Mouse (Mus musculus) A20 (cell line): ENCODE data around the gene H2-Aa.

Experiments
- DNase-seq: peaks from one replicate; pipeline ENCODE4 v3.0.0-alpha.2; 2011; ENCODE audit warnings: low read depth, low spot score

Gene H2-Aa

DNA sequence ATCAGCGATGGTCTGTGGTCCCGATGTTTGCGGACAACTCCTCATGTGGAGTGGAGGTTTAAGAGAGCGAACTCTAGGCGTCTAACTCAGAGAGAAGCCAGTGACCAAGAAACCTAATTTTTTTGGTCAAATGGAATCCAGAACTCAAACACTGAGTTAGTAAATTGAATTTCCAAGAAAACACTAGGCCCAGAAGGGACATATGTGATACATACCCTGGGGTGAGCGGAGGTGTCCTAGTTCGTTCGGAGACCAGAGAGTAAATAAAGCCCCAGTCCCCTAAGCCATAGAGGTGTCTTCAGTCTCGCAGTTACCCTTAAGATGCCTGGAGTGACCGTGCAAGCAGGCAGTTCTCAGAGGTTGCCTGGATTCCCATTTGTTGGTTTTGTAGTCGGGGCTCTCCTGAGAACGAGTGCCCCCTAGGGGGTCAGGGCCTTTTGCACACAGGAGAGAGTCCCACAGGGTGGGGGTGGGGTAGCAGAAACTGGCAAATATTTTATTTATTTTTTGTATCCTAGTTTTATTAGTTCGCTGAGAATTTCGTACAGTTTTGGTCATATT lies 23.7 kb downstream of the H2-Aa start:
- peak; percentile 90 for DNase-seq

DNA sequence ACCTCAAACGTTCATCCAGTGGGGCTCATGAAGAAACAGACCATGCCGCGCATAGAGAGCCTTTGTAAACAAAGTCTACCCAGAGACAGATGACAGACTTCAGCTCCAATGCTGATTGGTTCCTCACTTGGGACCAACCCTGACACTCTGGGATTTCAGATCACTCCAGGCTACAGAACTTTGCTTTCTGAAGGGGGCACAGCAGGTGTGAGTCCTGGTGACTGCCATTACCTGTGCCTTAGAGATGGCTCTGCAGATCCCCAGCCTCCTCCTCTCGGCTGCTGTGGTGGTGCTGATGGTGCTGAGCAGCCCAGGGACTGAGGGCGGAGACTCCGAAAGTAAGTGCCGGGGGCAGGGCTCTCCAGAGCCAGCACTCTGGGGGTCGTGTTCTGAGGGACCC lies 24.6 kb downstream of the H2-Aa start:
- DNase-seq: peak; percentile 95

DNA sequence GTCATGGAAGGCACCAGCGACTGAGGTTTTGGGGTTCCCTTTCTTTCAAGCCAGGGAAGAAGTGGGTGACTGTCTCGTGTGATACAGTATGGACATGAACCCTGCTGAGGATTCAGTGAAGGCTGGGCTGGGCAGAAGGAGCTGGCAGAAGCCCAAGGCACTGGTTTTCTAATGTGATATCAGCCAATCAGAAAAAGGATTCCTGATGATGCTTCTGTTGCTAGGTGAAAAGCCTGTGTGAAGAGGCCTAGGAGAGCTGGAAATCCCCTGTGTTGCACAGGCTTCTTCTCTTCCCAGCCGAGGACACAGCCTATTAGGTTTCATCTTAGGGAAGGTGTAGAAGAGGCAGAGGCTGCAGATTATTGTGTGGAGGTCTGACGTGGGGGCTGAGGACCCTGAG lies 26.1 kb downstream of the H2-Aa start:
- peak; percentile 95 for DNase-seq

DNA sequence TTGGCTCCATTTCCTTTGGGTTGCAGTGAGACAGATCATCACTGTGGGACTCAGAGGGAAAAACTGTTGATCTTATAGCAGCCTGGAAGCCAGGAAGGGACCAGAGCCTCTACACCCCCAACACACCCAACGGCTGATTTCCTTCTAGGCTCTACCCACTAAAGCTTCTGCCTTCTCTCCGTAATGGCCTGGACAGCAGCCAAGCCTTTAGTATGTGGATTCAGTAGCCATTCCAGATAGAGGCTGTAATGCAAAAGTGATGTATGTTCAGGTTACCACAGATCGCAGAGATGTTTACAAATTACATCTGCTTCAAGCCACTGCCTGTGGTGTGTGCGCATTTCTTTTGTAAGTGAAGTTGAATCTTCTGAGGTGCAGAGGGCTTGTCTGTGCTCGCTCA lies 27.1 kb downstream of the H2-Aa start:
- DNase-seq: no peak

DNA sequence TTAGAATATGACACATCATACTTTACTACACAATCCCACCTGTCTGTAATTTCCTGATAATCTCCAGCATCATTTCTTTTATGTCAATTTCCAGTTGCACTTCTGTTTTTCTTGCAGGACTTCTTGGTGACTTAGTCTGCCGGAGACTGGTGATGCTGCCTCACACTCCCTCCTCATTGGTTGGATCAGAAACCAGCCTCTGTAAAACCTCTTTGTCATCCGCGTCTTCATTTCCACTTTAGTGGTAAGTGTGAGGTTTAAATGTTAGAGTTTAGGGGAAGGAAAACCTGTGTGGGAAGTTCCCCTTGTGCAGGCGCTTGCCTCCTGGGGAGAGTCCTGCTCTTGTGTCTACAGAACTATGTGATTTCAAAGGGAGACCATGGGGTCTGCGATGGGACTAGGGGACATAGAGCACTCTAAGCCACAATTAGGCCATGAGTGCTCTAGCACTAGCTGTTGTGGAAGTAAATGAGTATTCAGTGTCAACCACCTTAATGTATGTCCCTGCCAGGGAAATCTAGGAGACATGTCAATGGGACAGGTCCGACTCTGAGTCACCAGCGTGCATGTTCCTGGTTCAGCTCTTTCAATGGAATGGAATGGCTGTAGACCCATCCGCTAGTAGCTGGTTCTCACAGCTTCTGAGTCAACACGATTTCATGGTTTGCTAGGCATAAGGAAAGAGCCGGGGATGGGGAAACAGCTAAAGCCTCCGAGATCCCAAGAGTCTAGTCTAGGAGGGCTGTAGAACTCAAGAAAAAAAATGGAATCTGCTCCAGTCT lies 29.8 kb downstream of the H2-Aa start, which contains the start of gene H2-Ab1:
Gene H2-Ab1 (plus strand): TSS at position 96 of the 782 bp plus-strand sequence.
- peak; percentile 97 for DNase-seq

DNA sequence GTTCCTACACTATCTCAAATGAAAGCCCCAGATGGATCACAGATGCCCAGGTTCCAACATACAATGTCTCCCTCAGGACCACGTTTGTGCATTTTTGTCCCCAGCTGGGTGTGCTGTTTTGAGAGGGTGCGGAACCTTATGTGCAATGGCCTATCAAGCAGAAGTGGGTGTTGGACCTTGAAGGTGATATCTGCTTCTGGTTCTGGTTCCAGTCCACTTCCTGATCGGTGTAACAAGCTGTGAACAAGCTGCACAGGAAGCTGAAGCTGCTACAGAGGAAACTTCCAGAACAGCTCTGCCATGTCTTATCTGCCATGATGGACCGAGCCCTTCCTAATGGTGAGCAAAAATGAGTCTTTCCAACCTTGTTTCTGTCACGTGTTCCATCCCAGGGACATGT lies 31.1 kb downstream of the H2-Aa start:
- DNase-seq: no peak

DNA sequence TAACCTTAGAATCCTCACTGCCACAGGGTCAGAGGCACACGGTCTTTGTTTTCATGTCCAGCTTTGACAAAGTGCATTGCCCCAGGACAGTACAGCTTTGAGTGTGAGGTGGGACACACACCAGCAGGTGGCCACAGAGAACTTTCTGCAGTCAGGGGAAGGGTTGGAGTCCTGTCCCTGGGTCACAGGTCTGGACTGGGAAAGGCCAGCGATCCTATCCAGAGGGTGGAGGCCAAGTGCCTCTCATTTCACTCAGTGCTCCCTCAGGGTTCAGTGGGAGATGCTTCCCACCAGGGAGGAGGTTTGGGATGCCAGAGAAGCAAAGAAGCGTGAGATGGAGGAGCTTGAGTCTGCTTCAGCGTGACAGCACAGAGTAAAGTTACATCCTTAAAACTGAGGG lies 36.0 kb downstream of the H2-Aa start:
- DNase-seq: peak; percentile 73

DNA sequence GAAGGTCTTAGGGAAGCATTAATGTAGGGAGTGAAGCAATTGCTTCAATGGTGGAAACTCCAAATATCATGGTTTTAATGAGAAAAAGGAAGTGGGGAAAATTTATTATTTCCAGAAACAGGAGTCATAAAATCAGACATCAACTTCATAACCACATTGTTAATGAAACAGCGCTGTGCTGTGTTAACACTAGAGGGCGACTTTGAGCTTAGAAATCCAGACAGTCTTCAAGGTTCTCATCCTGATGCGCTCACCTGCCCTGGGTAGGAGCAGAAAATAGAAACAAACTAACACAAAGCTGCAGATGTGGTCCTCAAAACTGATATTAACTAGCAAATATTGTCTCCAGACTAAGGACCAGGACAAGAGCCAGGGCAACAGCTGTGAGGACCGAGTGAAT lies 37.7 kb downstream of the H2-Aa start:
- peak; percentile 73 for DNase-seq

DNA sequence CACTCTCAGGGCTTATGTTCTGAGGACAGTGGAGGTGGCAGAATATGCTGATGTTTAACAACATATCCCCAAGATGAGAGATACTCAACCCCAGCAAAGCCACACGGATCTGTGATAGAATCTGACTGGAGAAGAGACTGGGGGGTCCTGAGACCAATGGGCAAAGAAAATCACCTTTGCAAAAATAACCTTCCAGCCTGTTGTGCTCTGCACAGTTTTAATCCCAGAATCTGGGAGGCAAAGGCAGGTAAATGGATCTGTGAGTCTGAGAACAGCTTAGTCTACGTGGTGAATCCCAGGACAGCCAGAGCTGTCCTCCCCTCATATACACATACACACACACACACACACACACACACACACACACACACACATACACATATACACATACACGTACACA lies 38.3 kb downstream of the H2-Aa start:
- DNase-seq: no peak

DNA sequence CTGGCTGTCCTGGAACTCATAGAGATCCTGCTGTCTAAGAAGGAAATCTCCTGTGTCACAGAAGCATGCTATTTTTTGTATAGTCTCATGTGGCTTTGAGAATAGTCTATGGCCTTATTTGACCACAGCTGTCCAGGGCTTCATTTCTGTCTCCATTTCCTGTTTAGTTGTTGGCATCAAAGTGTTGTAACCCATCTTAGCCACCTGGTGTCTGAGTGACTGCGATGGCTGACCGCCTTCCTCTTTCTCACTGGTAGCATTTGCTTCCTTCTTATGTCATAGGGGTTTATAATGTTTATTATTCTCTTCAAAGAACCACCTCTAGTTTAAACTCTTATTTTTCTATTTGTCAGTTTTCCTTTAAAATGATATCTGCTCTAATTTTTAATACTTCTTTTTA lies 38.9 kb downstream of the H2-Aa start:
- peak; percentile 76 for DNase-seq

DNA sequence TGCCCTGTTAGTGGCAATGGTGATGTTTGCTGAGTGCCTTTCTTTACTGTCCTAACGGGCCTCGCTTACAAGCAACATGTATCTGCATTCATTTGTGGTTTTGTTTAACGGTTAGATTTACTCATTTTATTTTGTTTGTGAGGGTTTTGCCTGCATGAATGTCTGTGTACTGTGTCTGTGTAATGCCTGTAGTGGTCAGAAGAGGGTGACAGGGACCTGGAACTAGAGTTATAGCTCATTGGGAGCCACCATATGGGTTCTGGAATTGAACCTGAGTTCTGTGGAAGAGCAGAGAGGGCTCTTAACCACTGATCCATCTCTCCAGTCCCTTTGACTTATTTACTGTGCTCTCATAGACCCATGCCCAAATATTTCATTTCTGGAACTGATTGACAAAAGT lies 40.6 kb downstream of the H2-Aa start:
- DNase-seq: peak; percentile 43

DNA sequence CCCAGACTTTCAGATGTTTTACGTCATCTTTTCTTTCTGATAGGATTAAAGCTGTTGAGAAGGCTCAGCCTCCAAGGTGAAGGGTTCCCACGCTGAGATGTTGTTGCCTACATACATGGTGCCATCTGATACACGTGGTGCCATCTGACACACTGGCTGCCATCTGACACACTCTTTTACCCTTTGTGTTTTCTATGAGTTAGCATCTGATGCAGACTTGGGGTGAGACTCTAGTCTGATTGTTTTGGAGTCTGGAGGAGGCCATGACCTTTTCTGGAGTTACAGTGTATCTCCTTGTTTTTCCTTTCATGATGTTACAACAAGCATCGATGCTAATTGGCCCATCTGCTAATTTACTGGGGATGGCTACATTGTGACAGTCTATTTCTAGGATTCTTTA lies 43.0 kb downstream of the H2-Aa start:
- no peak for DNase-seq

DNA sequence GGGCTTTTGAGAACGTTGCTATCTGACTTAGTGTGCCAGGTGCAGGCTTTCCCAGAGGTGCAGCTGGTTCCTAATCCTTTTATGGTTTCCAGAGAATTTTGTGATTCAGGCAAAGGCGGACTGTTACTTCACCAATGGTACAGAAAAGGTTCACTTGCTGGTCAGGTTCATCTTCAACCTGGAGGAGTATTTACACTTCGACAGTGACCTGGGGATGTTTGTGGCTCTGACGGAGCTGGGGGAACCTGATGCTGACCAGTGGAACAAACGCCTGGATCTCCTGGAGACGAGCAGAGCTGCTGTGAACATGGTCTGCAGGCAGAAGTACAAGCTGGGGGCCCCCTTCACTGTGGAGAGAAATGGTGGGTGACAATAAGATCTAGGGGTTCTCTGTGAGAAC lies 46.7 kb downstream of the H2-Aa start:
- DNase-seq: no peak

DNA sequence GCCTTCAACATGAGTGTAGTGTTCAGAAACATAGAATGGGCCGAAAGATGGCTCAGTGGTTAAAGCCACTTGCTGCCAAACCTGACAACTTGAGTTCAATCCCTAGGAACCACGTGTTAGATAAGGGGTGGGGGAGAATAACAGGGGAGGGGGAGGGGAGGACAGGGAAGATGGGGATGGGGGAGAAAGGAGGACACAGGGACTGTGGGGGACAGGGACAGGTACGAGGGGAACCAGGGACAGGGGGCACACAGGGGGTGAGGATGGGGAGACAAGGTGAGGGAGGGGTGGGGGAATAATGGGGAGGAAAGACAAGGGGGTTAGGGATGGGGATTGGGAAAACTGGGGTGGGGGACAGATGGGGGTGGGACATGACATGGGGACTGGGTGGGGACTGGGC lies 47.3 kb downstream of the H2-Aa start:
- no peak for DNase-seq

DNA sequence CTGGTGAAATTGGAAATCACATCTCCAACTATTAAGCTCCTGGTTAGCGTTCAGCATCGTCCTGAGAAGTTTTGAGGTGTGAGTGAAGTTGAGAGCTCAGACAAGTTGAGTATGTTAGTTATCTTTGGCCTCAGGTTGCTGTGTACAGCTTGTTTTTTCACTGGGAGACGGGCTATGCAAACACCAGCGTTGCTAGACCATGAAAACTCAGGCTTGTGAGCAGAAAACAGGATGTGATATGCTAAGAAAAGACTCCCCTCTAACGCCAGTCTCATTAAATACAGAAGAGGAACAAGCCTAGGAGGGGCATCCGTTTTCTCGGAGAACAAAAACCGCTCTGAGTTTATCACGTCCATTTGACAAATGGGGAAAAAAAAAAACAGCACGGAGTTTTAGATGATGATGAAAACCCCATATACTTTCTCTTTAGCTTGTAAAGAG lies 48.0 kb downstream of the H2-Aa start:
- peak; percentile 88 for DNase-seq

DNA sequence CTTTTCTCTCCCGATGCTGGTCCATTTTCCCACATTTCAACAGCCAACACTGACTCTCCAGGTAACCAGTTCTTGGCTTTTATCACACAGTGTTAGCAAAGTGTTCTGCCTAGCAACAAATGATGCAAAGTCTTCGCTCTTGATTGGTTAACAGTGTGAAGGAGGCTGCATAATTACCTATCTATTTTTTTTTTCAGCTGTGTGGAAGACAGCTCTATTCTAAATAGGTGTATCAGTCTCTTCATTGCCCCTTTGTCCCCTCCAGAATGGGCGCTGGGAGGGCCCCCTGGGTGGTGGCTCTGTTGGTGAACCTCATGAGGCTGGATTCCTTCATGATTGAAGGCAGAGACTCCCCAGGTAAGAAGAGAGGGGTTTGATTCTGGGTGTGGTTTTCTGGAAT lies 48.9 kb downstream of the H2-Aa start, which contains the start of gene H2-Ob:
Gene H2-Ob (plus strand): TSS at position 198 of the 400 bp plus-strand sequence.
- peak; percentile 91 for DNase-seq

DNA sequence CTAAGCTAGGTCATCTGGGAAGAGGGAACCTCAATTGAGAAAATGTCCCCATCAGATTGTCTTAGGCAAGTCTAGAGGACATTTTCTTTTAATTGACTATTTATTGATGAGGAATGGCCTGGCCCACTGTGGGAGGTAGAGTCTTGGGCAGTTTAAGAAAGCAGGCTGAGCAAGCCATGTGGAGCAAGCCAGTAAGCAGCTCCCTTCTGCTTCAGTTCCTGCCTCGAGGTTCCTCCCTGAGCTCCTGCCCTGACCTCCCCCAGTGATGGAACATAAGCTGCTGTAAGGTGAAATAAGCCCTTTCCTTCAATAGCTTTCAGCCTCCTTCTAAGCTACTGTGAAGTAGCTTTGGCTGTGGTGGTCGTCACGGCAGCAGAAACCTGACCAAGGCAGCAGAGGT lies 49.9 kb downstream of the H2-Aa start:
- DNase-seq: no peak

DNA sequence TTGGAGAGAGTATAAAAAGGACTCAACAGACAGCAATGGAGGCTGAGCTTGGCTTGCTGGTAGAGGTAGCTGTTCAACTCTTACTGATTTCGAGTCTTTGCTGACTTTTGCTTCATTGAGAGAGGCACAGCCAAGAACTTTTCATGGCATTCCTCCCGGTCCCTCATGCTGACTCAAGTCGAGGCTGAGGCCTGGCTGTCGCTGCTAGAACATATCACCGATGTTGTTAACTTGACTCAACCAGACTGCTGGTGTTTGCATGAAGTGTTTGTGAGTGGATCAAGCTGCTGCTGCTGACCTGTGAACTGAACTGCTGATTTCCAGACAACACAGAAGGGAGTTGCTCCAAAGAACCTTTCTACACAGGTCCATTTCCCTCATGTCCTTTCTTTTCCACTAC lies 50.9 kb downstream of the H2-Aa start:
- no peak for DNase-seq

DNA sequence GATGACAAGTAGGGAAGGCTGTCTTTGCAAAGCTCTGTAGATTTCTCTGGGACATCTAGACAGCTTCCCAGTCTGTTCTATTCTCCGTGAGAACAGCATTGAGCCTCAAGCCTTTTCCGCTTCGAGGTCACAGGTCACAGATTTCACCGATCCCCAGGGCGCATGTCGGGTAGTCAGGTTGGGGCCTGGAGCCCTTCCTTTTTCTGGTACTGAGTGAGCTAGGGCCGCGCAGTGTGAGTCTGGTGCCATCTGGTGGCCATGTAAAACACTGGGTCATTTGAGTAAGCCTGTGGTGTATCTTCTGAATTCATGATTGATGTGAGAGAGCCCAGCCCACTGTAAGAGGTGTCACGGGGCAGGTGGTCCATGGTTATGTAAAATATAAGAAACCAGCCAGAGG lies 52.7 kb downstream of the H2-Aa start:
- DNase-seq: peak; percentile 92
